ENCODE assay signal across 8 mouse cellular contexts in the genomic region with DNA sequence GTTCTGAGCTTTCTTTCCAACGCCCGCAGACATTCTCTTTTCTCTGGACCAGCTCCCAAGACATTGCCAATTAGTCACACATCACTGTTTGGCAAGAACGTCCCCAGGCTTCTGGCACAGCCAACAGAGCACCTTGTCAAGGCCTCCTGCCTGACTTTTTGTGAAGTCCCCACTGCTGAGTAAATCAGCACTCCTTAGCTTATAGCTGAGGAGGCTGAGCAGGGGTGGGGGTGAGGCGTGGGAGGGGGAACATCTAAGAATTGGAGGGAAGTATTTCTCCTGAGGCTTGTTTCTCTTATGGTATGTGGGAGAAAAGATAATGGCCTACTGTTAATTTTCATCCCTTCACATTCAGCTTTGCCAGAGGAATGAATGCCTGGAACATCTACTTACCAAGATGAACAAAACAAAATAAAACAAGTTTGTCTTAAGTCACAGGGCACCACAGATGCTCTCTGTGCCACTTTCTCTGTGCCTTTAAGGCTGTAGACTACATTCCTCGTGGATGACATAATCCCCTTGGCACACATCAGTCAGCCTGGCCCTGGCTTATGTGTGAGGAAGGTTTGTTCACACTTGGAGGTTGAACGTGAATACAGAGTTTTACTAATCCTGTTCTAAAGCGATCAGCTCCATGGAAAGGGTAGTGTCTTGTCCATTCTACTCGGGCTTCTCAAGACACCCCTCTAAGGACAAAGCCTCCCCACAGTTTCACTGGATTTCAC.
DNase-seq lines count a peak whose midpoint lies in the region; ATAC-seq lines count a peak whose summit lies in the region.

No protein-coding gene starts in this region.

- DNase-seq in embryo, embryonic 10 days (ENCODE audit: low spot score): peak; percentile 16
- DNase-seq in embryo, embryonic 9.5 days (ENCODE audit: extremely low spot score): no peak
- DNase-seq in adrenal gland, postnatal 14 days: peak; percentile 63
- DNase-seq in heart, embryonic 10.5 days (ENCODE audit: low spot score): no peak
- DNase-seq in urinary bladder, adult 18-20 months (ENCODE audit: low spot score in 2 of 2): no peak
- DNase-seq in urinary bladder, postnatal 4 days (ENCODE audit: low spot score in 2 of 2): no peak

- no peak overlapping the region for H3K4me2 ChIP-seq in limb, embryonic 12.5 days
- no peak overlapping the region for H3K4me2 ChIP-seq in intestine, embryonic 16.5 days (ENCODE audit: low read depth, low read length)

- WGBS in heart, embryonic 10.5 days: 57% methylated on average over 8 of the region's 8 CpGs
- 66% methylated on average over 8 of the region's 8 CpGs for WGBS in limb, embryonic 12.5 days
- WGBS in intestine, embryonic 16.5 days: 60% methylated on average over 8 of the region's 8 CpGs

- ATAC-seq in limb, embryonic 12.5 days (ENCODE audit: insufficient number of reproducible peaks, insufficient read depth, low FRiP score, low TSS enrichment, low read depth): peak; percentile 79; the same call in 1 of the 2 replicates
- no peak for ATAC-seq in intestine, embryonic 16.5 days

- H3K9me3 ChIP-seq in heart, embryonic 10.5 days: no peaks in the 10 kb centered on the region
- no peaks in the 10 kb centered on the region for H3K9me3 ChIP-seq in limb, embryonic 12.5 days
- no peaks in the 10 kb centered on the region for H3K9me3 ChIP-seq in intestine, embryonic 16.5 days (ENCODE audit: control insufficient read depth, low read length)

- H3K27ac ChIP-seq in heart, embryonic 10.5 days: peak overlapping the region; percentile 29; the same call in 1 of the 2 replicates
- H3K27ac ChIP-seq in limb, embryonic 12.5 days: peak overlapping the region; percentile 64
- H3K27ac ChIP-seq in intestine, embryonic 16.5 days (ENCODE audit: low read length): no peak overlapping the region

- no peak overlapping the region for H3K9ac ChIP-seq in limb, embryonic 12.5 days (replicated peaks)
- no peak overlapping the region for H3K9ac ChIP-seq in intestine, embryonic 16.5 days (ENCODE audit: low read depth, low read length)

- no peak overlapping the region for H3K4me3 ChIP-seq in heart, embryonic 10.5 days
- H3K4me3 ChIP-seq in limb, embryonic 12.5 days (replicated peaks): no peak overlapping the region
- H3K4me3 ChIP-seq in intestine, embryonic 16.5 days (ENCODE audit: low read length): no peak overlapping the region

- no peaks in the 10 kb centered on the region for H3K36me3 ChIP-seq in heart, embryonic 10.5 days
- H3K36me3 ChIP-seq in limb, embryonic 12.5 days: no peaks in the 10 kb centered on the region
- no peaks in the 10 kb centered on the region for H3K36me3 ChIP-seq in intestine, embryonic 16.5 days (ENCODE audit: control insufficient read depth, insufficient read depth, low read length)

- peaks cover 22% of the 10 kb centered on the region for H3K4me1 ChIP-seq in heart, embryonic 10.5 days
- H3K4me1 ChIP-seq in limb, embryonic 12.5 days (replicated peaks): peaks cover 16% of the 10 kb centered on the region; the same call in 1 of the 2 replicates
- H3K4me1 ChIP-seq in intestine, embryonic 16.5 days (ENCODE audit: control insufficient read depth, insufficient read depth, low read length): peaks cover 4% of the 10 kb centered on the region; the same call in 1 of the 2 replicates

- no peaks in the 10 kb centered on the region for H3K27me3 ChIP-seq in heart, embryonic 10.5 days (ENCODE audit: insufficient read depth, poor library complexity, severe bottlenecking)
- no peaks in the 10 kb centered on the region for H3K27me3 ChIP-seq in limb, embryonic 12.5 days
- H3K27me3 ChIP-seq in intestine, embryonic 16.5 days (replicated peaks; ENCODE audit: control insufficient read depth, insufficient read depth, low read length): no peaks in the 10 kb centered on the region

Comparison
In these comparisons a context has a peak if more than half of its experiments do, and no peak if none do; other contexts are left out.
1. DNase-seq: peak in embryo, embryonic 10 days (single experiment) and adrenal gland, postnatal 14 days (single experiment); none in embryo, embryonic 9.5 days (single experiment), heart, embryonic 10.5 days (single experiment), urinary bladder, adult 18-20 months (0 of 2) and urinary bladder, postnatal 4 days (0 of 2).